Mouse (Mus musculus) testis, adult 2 months (tissue): ENCODE data around the gene Dusp16.

Experiments used
- CTCF ChIP-seq: fragments of 200-500 bp; IDR thresholded peaks from 2 replicates; pipeline ENCODE4 v1.5.1; 2012; ENCODE audit warnings: low read depth, mild to moderate bottlenecking, inconsistent platforms, low read length, moderate library complexity; ENCODE audit not compliant: control insufficient read depth, insufficient read depth, insufficient replicate concordance
- POLR2A ChIP-seq: fragments of 200-500 bp; IDR thresholded peaks from 2 replicates; pipeline ENCODE4 v1.6.1; 2012; ENCODE audit warnings: low read depth, mild to moderate bottlenecking, inconsistent platforms, low read length, moderate library complexity; ENCODE audit not compliant: control insufficient read depth

DNA sequence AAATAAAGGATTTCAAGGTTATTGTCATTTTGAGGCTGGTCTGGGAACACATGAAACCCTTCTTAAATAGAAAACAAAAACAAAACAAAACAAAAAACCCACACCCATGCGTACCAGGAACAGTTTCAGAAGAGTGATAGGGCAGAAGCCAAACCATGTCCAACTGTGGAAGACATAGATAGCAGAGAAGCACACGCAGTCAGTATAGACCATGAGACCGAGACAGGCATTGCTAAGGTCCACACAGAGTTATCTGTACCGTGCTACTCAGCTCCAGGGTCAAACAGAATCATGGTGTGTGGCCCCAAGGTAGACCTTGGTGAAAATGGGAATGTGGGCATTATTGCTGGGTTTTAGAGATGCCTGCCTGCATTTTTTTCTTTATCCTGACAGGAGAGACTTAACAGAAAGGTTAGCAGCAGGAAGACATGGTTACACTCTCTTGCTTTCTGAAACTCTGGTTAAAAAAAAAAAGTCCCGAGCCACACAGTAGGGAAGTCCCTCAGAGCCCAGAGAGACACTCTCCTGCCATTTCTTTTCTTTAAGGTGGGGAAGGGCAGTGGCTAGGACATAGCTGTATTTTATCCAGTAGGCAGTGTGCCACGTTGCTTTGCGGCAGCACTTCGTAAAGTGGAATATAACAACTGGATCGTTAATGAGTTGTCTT lies 42.3 kb upstream of the Dusp16 start:
- no peak for TF ChIP-seq CTCF
- no peak for TF ChIP-seq POLR2A
